Mouse (Mus musculus): ENCODE measurements around the gene Tfr2. TPM values are rescaled to one million over a fixed set of nuclear protein-coding genes. Genes with fewer than 3 reads are reported as not detected.

Tfr2 gene
- polyA plus RNA-seq, 1 experiment from 2014 or later: 2.2 TPM

- 62% methylated on average over 9 of the region's 9 CpGs for WGBS
- DNase-seq (ENCODE audit: low spot score): no peak
- H3K27ac ChIP-seq (replicated peaks): peak overlapping the region; percentile 98; the same call in 1 of the 2 replicates
- no peaks in the 10 kb centered on the region for H3K9me3 ChIP-seq
- H3K36me3 ChIP-seq (replicated peaks): peaks cover 37% of the 10 kb centered on the region
- H3K4me1 ChIP-seq: peaks cover 42% of the 10 kb centered on the region
- peak overlapping the region; percentile 78 for H3K4me3 ChIP-seq
- no peaks in the 10 kb centered on the region for H3K27me3 ChIP-seq (replicated peaks; ENCODE audit: low read depth, poor library complexity, severe bottlenecking)
Observed at GRCm38 (mm10) chr5:137599600-137599999, 30.0 kb downstream of the Tfr2 start.

GRCm38 (mm10) chr5:137600281-137600618 lies 30.6 kb downstream of the Tfr2 start:
- DNase-seq (ENCODE audit: low spot score): no peak
- Histone ChIP-seq H3K36me3 (replicated peaks) (peaks cover 43% of the 10 kb centered on the region), H3K27me3 (replicated peaks; ENCODE audit: low read depth, poor library complexity, severe bottlenecking) (no peaks in the 10 kb centered on the region), H3K27ac (replicated peaks) (peak overlapping the region; percentile 98), H3K4me1 (peaks cover 42% of the 10 kb centered on the region), H3K9me3 (no peaks in the 10 kb centered on the region), H3K4me3 (peak overlapping the region; percentile 78)
- WGBS: 3% methylated on average over 19 of the region's 19 CpGs

- Histone ChIP-seq H3K27me3 (replicated peaks; ENCODE audit: low read depth, poor library complexity, severe bottlenecking) (no peaks in the 10 kb centered on the region), H3K4me1 (peaks cover 42% of the 10 kb centered on the region), H3K36me3 (replicated peaks) (peaks cover 49% of the 10 kb centered on the region), H3K9me3 (no peaks in the 10 kb centered on the region), H3K4me3 (peak within 1 kb of the TSS; percentile 78), H3K27ac (replicated peaks) (peak within 1 kb of the TSS; percentile 98)
- WGBS: under 1% methylated on average over 41 of the region's 41 CpGs
- peak; percentile 95 for DNase-seq (ENCODE audit: low spot score)
Observed at GRCm38 (mm10) chr5:137600619-137601364, 31.2 kb downstream of the Tfr2 start, which contains the start of gene Mospd3. Mospd3 (minus strand) TSS chr5:137601058.

GRCm38 (mm10) chr5:137601365-137601729 lies 31.7 kb downstream of the Tfr2 start:
- Histone ChIP-seq H3K4me1 (peaks cover 42% of the 10 kb centered on the region), H3K36me3 (replicated peaks) (peaks cover 54% of the 10 kb centered on the region), H3K4me3 (peak overlapping the region; percentile 78), H3K27me3 (replicated peaks; ENCODE audit: low read depth, poor library complexity, severe bottlenecking) (no peaks in the 10 kb centered on the region), H3K27ac (replicated peaks) (peak overlapping the region; percentile 98), H3K9me3 (no peaks in the 10 kb centered on the region)
- DNase-seq (ENCODE audit: low spot score): peak; percentile 54
- 1% methylated on average over 22 of the region's 22 CpGs for WGBS

GRCm38 (mm10) chr5:137607860-137608653 lies 38.4 kb downstream of the Tfr2 start:
- Histone ChIP-seq H3K27me3 (replicated peaks; ENCODE audit: low read depth, poor library complexity, severe bottlenecking) (peaks cover 21% of the 10 kb centered on the region), H3K27ac (replicated peaks) (peak overlapping the region; percentile 97), H3K9me3 (no peaks in the 10 kb centered on the region), H3K4me3 (peak overlapping the region; percentile 57), H3K36me3 (replicated peaks) (peaks cover 54% of the 10 kb centered on the region), H3K4me1 (peaks cover 60% of the 10 kb centered on the region)
- DNase-seq (ENCODE audit: low spot score): no peak
- 15% methylated on average over 26 of the region's 26 CpGs for WGBS

GRCm38 (mm10) chr5:137608654-137609190 lies 39.1 kb downstream of the Tfr2 start:
- Histone ChIP-seq H3K27ac (replicated peaks) (peak overlapping the region; percentile 97), H3K9me3 (no peaks in the 10 kb centered on the region), H3K36me3 (replicated peaks) (peaks cover 48% of the 10 kb centered on the region), H3K4me3 (peak overlapping the region; percentile 57), H3K4me1 (peaks cover 64% of the 10 kb centered on the region), H3K27me3 (replicated peaks; ENCODE audit: low read depth, poor library complexity, severe bottlenecking) (peaks cover 21% of the 10 kb centered on the region)
- 16% methylated on average over 23 of the region's 23 CpGs for WGBS
- no peak for DNase-seq (ENCODE audit: low spot score)

GRCm38 (mm10) chr5:137609292-137609691 lies 39.7 kb downstream of the Tfr2 start:
- Histone ChIP-seq H3K9me3 (no peaks in the 10 kb centered on the region), H3K27me3 (replicated peaks; ENCODE audit: low read depth, poor library complexity, severe bottlenecking) (peaks cover 21% of the 10 kb centered on the region), H3K4me3 (peak overlapping the region; percentile 57), H3K36me3 (replicated peaks) (peaks cover 42% of the 10 kb centered on the region), H3K27ac (replicated peaks) (peak overlapping the region; percentile 97), H3K4me1 (peaks cover 69% of the 10 kb centered on the region)
- 48% methylated on average over 3 of the region's 3 CpGs for WGBS
- no peak for DNase-seq (ENCODE audit: low spot score)

GRCm38 (mm10) chr5:137610056-137610455 lies 40.4 kb downstream of the Tfr2 start:
- Histone ChIP-seq H3K4me1 (peaks cover 69% of the 10 kb centered on the region), H3K27ac (replicated peaks) (peak overlapping the region; percentile 97), H3K36me3 (replicated peaks) (peaks cover 35% of the 10 kb centered on the region), H3K4me3 (peak overlapping the region; percentile 57), H3K27me3 (replicated peaks; ENCODE audit: low read depth, poor library complexity, severe bottlenecking) (peaks cover 21% of the 10 kb centered on the region), H3K9me3 (no peaks in the 10 kb centered on the region)
- 56% methylated on average over 4 of the region's 4 CpGs for WGBS
- DNase-seq (ENCODE audit: low spot score): no peak

GRCm38 (mm10) chr5:137610548-137611244 lies 41.1 kb downstream of the Tfr2 start:
- Histone ChIP-seq H3K9me3 (no peaks in the 10 kb centered on the region), H3K4me3 (peak overlapping the region; percentile 57), H3K36me3 (replicated peaks) (peaks cover 28% of the 10 kb centered on the region), H3K27me3 (replicated peaks; ENCODE audit: low read depth, poor library complexity, severe bottlenecking) (peaks cover 21% of the 10 kb centered on the region), H3K27ac (replicated peaks) (peak overlapping the region; percentile 97), H3K4me1 (peaks cover 69% of the 10 kb centered on the region)
- WGBS: 7% methylated on average over 12 of the region's 12 CpGs
- peak; percentile 96 for DNase-seq (ENCODE audit: low spot score)

- 14% methylated on average over 6 of the region's 6 CpGs for WGBS
- H3K27me3 ChIP-seq (replicated peaks; ENCODE audit: low read depth, poor library complexity, severe bottlenecking): peaks cover 21% of the 10 kb centered on the region
- DNase-seq (ENCODE audit: low spot score): peak; percentile 93
- H3K36me3 ChIP-seq (replicated peaks): peaks cover 23% of the 10 kb centered on the region
- no peaks in the 10 kb centered on the region for H3K9me3 ChIP-seq
- peak overlapping the region; percentile 97 for H3K27ac ChIP-seq (replicated peaks)
- peaks cover 69% of the 10 kb centered on the region for H3K4me1 ChIP-seq
- H3K4me3 ChIP-seq: peak overlapping the region; percentile 57
Observed at GRCm38 (mm10) chr5:137611245-137611602, 41.6 kb downstream of the Tfr2 start.

GRCm38 (mm10) chr5:137613076-137613475 lies 43.4 kb downstream of the Tfr2 start:
- 61% methylated on average over 5 of the region's 5 CpGs for WGBS
- Histone ChIP-seq H3K9me3 (no peaks in the 10 kb centered on the region), H3K36me3 (replicated peaks) (peaks cover 4% of the 10 kb centered on the region; the same call in 1 of the 2 replicates), H3K27ac (replicated peaks) (peak overlapping the region; percentile 97), H3K27me3 (replicated peaks; ENCODE audit: low read depth, poor library complexity, severe bottlenecking) (peaks cover 10% of the 10 kb centered on the region), H3K4me1 (peaks cover 62% of the 10 kb centered on the region), H3K4me3 (0 out of 2 replicates have a peak overlapping the region, but pooled peaks have one; percentile 11)
- no peak for DNase-seq (ENCODE audit: low spot score)

- 46% methylated on average over 11 of the region's 11 CpGs for WGBS
- DNase-seq (ENCODE audit: low spot score): peak; percentile 35
- Histone ChIP-seq H3K36me3 (replicated peaks) (no peaks in the 10 kb centered on the region), H3K4me3 (peak within 1 kb of the TSS; percentile 20; the same call in 1 of the 2 replicates), H3K4me1 (peaks cover 57% of the 10 kb centered on the region), H3K27ac (replicated peaks) (peak within 1 kb of the TSS; percentile 97), H3K9me3 (no peaks in the 10 kb centered on the region), H3K27me3 (replicated peaks; ENCODE audit: low read depth, poor library complexity, severe bottlenecking) (peaks cover 5% of the 10 kb centered on the region)
Observed at GRCm38 (mm10) chr5:137613550-137613949, 43.9 kb downstream of the Tfr2 start, which contains the start of gene Pcolce. Pcolce (minus strand) TSS chr5:137613784.

Measured in embryonic facial prominence, embryonic 10.5 days (tissue).